Mouse (Mus musculus) heart, adult 2 months (tissue): ENCODE measurements around the gene Naa50. TPM values are rescaled to one million over a fixed set of nuclear protein-coding genes. Genes with fewer than 3 reads are reported as not detected.
A peak's percentile ranks its signal among the peaks of the same experiment; 100 is the strongest.

Experiments
- DNase-seq, 2 experiments: peaks; one replicate each; pipeline ENCODE4 v3.0.0; 2021
- H3K27ac ChIP-seq: fragments of 200-600 bp; 2 replicates; pipeline ENCODE4 v1.8.1; 2022
- H3K27me3 ChIP-seq: fragments of 200-500 bp; 2 replicates; pipeline ENCODE4 v1.6.1; 2012; ENCODE audit warnings: mild to moderate bottlenecking, low read length, inconsistent platforms, mixed read lengths; ENCODE audit not compliant: control insufficient read depth, insufficient read depth
- H3K36me3 ChIP-seq: fragments of 200-500 bp; 2 replicates; pipeline ENCODE4 v1.6.1; 2012; ENCODE audit warnings: low read length, inconsistent platforms; ENCODE audit not compliant: control insufficient read depth, insufficient read depth
- H3K4me1 ChIP-seq: fragments of 200-500 bp; 2 replicates; pipeline ENCODE4 v1.6.1; 2011; ENCODE audit warnings: low read length; ENCODE audit not compliant: control insufficient read depth, insufficient read depth
- H3K4me3 ChIP-seq: fragments of 200-600 bp; 2 replicates; pipeline ENCODE4 v1.8.1; 2022
- H3K79me2 ChIP-seq: fragments of 200-500 bp; replicated peaks from 2 replicates; pipeline ENCODE4 v1.6.1; 2012; ENCODE audit warnings: mild to moderate bottlenecking, inconsistent platforms, low read length, moderate library complexity, mixed read lengths; ENCODE audit not compliant: control insufficient read depth, insufficient read depth
- H3K9ac ChIP-seq: fragments of 200-500 bp; 2 replicates; pipeline ENCODE4 v1.6.1; 2012; ENCODE audit warnings: low read depth, mild to moderate bottlenecking, control low read depth, inconsistent platforms, low read length, mixed read lengths
- CTCF ChIP-seq: fragments of 200-600 bp; IDR thresholded peaks from 2 replicates; pipeline ENCODE4 v1.8.1; 2022; ENCODE audit warnings: antibody characterized with exemption, mild to moderate bottlenecking, moderate library complexity
- EP300 ChIP-seq: fragments of 200-500 bp; IDR thresholded peaks from 2 replicates; pipeline ENCODE4 v1.6.1; 2011; ENCODE audit warnings: low read depth, low read length, control low read depth; ENCODE audit not compliant: insufficient read depth
- POLR2A ChIP-seq: fragments of 200-500 bp; IDR thresholded peaks from 2 replicates; pipeline ENCODE4 v1.6.1; 2011; ENCODE audit warnings: mild to moderate bottlenecking, low read depth, low read length, control low read depth; ENCODE audit not compliant: insufficient read depth
- WGBS: fragments of 180-500 bp; shearing (Covaris S2); methylation state at CpG from one replicate; pipeline ENCODE4 v1.1.7; 2018; 5-methylcytosine and 5-hydroxymethylcytosine counted together
- intact Hi-C: fragments of 180-260 bp; cut with DNase I; formaldehyde crosslinking; loops from one replicate; pipeline ENCODE4 v1.15.1; 2025
- polyA plus RNA-seq: library from polyadenylated mRNA; depleted of rRNA; stranded (reverse); fragments of >200 nt; gene quantifications from 2 replicates; pipeline ENCODE4 v1.2.3, GENCODE M21; 2012
- total RNA-seq, 2 experiments: library from RNA; stranded (reverse); gene quantifications; 2 replicates each; pipeline ENCODE4 v1.2.3; 2021

Naa50 gene
- total and polyA plus RNA-seq, 3 experiments, result 6.6 to 62.1 (median 57.6) TPM

GRCm38 (mm10) chr16:44136511-44137021 is 3.1 kb upstream of the Naa50 start:
- peaks cover under 1% of the 10 kb centered on the region for H3K36me3 ChIP-seq
- no peak for DNase-seq
- H3K4me3 ChIP-seq, result no peak overlapping the region
- H3K27ac ChIP-seq, result no peak overlapping the region
- peaks cover 2% of the 10 kb centered on the region; the same call in 1 of the 2 replicates for H3K79me2 ChIP-seq
- 69% methylated on average over 6 of the region's 6 CpGs for WGBS
- H3K9ac ChIP-seq, result no peak overlapping the region
- H3K4me1 ChIP-seq, result peaks cover 3% of the 10 kb centered on the region
- TF ChIP-seq CTCF (no peak), POLR2A (no peak), EP300 (no peak)
- no peaks in the 10 kb centered on the region for H3K27me3 ChIP-seq
- intact Hi-C loops, result loop anchor here (5.0 kb wide), 1 partner anchor 244 kb away; no protein-coding TSS in a partner anchor

DNA sequence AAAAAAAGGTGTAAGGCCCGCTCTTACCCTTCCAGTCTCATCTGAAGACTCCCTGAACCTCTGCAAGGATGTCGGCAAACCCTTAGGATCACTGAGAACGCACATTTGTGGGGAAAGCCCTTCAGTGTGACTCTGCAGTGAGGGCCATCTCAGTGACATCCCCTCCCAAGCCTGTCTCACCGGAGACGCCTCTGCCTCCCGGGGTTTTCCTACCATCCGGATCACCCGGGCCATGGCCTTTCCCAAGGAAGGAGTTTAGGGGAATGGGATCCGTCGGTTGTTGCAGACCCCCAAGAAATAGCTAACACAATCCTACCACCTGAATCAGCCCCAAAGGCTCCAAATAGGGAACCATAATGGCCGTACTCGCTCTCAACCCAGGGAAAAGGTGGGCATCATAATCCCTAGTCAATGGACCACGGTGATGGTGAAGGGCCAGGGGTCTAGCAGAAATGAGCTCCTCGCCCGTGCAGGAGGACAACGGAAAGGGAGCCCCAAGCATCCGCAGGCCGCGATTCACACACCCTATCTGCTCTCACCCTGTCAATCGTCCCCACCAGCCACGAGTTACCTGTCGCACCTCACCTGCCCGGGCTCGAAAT is 1.2 kb upstream of the Naa50 start:
- no peak for DNase-seq
- under 1% methylated on average over 24 of the region's 24 CpGs for WGBS
- intact Hi-C loops, result loop anchor here (5.0 kb wide), 1 partner anchor 246 kb away; no protein-coding TSS in a partner anchor

DNA sequence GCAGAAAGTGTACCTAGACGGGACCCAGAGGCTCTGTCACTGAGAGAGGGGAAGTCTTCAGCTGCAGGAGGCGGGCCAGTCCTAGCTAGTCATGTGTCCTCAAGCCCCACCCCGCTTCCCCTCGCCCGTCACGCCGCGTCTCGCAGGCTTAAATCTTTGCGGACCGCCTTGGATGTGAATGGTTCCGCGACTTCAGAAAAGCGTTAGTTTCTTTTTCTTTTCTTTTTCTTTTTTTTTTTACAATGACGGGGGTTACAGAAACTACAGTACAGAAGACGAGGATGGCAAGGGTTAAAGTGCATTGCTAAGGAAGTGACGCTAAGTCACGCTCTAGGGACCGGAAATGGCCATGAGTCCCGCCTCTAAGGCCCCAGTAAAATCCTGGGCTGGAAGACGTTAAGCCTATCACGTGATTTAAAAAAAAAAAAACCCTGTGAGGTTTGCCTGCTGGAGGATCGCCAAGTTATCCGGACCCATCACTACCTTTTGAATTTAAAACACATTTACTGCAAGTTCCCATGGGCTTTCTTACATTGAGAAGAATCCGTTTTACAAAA is 573 bp upstream of the Naa50 start:
- peak; percentile 89 to 91 for DNase-seq
- TF ChIP-seq CTCF (no peak), POLR2A (peak; percentile 90; the same call in 1 of the 2 replicates)
- under 1% methylated on average over 25 of the region's 25 CpGs for WGBS
- no peaks in the 10 kb centered on the region for H3K27me3 ChIP-seq
- intact Hi-C loops, result loop anchor here (5.0 kb wide), 1 partner anchor 247 kb away; no protein-coding TSS in a partner anchor
- peaks cover 4% of the 10 kb centered on the region for H3K36me3 ChIP-seq
- H3K4me1 ChIP-seq, result peaks cover 5% of the 10 kb centered on the region
- peak overlapping the region; percentile 83 for H3K4me3 ChIP-seq
- peak overlapping the region; percentile 98 for H3K27ac ChIP-seq
- H3K9ac ChIP-seq, result peak overlapping the region; percentile 85
- no peaks in the 10 kb centered on the region for H3K79me2 ChIP-seq

More for the DNA sequence above, 1.2 kb upstream of the Naa50 start:
- peak overlapping the region; percentile 98 for H3K27ac ChIP-seq
- peak overlapping the region; percentile 83 for H3K4me3 ChIP-seq
- peak overlapping the region; percentile 85 for H3K9ac ChIP-seq
- H3K4me1 ChIP-seq, result peaks cover 5% of the 10 kb centered on the region
- no peaks in the 10 kb centered on the region for H3K27me3 ChIP-seq
- TF ChIP-seq EP300, result no peak
- TF ChIP-seq POLR2A, result no peak; the same call in 1 of the 2 replicates
- no peak for TF ChIP-seq CTCF
- peaks cover 2% of the 10 kb centered on the region for H3K36me3 ChIP-seq
- H3K79me2 ChIP-seq, result peaks cover 2% of the 10 kb centered on the region; the same call in 1 of the 2 replicates

- peak overlapping the region; percentile 90 for H3K9ac ChIP-seq
- DNase-seq, result peak; percentile 79 to 86
- peak overlapping the region; percentile 83 for H3K4me3 ChIP-seq
- H3K27ac ChIP-seq, result peak overlapping the region; percentile 98
- intact Hi-C loops, result loop anchor here (2.0 to 10.0 kb wide), 3 partner anchors 33 to 225 kb away; partner anchors contain the start of gene Usf3
- WGBS, result 1% methylated on average over 40 of the region's 44 CpGs
- TF ChIP-seq POLR2A (peak; percentile 30; the same call in 1 of the 2 replicates), EP300 (peak; percentile 66; the same call in 1 of the 2 replicates), CTCF (peak; percentile 40)
- H3K27me3 ChIP-seq, result no peaks in the 10 kb centered on the region
- H3K36me3 ChIP-seq, result peaks cover 4% of the 10 kb centered on the region
- peaks cover 5% of the 10 kb centered on the region for H3K4me1 ChIP-seq
- no peaks in the 10 kb centered on the region for H3K79me2 ChIP-seq
Observed at GRCm38 (mm10) chr16:44140186-44140787, 657 bp downstream of the Naa50 start.

DNA sequence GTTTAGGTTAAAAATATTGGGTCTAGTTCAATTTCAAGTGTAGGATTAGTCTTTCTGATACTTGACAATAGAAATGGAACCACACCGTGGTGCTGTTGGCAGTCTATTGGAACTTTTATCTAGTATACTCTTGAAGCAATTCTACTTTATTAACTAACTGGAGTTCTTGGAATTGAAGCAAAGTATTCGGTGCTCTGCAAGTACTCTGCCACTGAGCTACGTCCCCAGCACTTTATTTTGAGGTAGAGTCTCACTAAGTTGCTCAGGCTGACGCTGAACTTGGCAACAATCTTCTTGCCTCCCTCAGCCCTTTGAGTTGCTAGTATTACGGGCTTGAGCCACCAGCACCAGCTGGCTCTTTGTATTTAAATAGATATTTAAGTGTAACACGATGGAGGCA is 1.9 kb downstream of the Naa50 start:
- H3K27ac ChIP-seq, result peak overlapping the region; percentile 98
- peak overlapping the region; percentile 43 for H3K9ac ChIP-seq
- H3K36me3 ChIP-seq, result peaks cover 4% of the 10 kb centered on the region
- no peaks in the 10 kb centered on the region for H3K27me3 ChIP-seq
- H3K79me2 ChIP-seq, result no peaks in the 10 kb centered on the region
- intact Hi-C loops, result loop anchor here (2.0 to 10.0 kb wide), 3 partner anchors 31 to 223 kb away; partner anchors contain the start of gene Usf3
- peaks cover 5% of the 10 kb centered on the region for H3K4me1 ChIP-seq
- TF ChIP-seq POLR2A (no peak), EP300 (no peak), CTCF (peak; percentile 25; the same call in 1 of the 2 replicates)
- WGBS, result 15% methylated on average over 6 of the region's 6 CpGs
- DNase-seq, result peak in 1 of 2 experiments; percentile 34
- peak overlapping the region; percentile 83; the same call in 1 of the 2 replicates for H3K4me3 ChIP-seq
